Mouse (Mus musculus) cerebellum, adult 2 months (tissue): ENCODE data around the gene Dbt. TPM values are rescaled to one million over a fixed set of nuclear protein-coding genes. Genes with fewer than 3 reads are reported as not detected.

Experiments used
- DNase-seq, 2 experiments: peaks; one replicate each; pipeline ENCODE4 v3.0.0; 2021
- H3K27ac ChIP-seq: fragments of 200-500 bp; 2 replicates; pipeline ENCODE4 v1.5.1; 2012; ENCODE audit warnings: low read length, control low read depth, inconsistent platforms; ENCODE audit not compliant: insufficient read depth
- H3K27me3 ChIP-seq: fragments of 200-500 bp; 2 replicates; pipeline ENCODE4 v1.6.1; 2012; ENCODE audit warnings: inconsistent platforms, mild to moderate bottlenecking, low read length, moderate library complexity; ENCODE audit not compliant: control insufficient read depth, insufficient read depth
- H3K4me1 ChIP-seq: fragments of 200-500 bp; 2 replicates; pipeline ENCODE4 v1.6.1; 2011; ENCODE audit warnings: low read length; ENCODE audit not compliant: control insufficient read depth, insufficient read depth
- H3K4me3 ChIP-seq: fragments of 200-500 bp; replicated peaks from 2 replicates; pipeline ENCODE3; 2011; ENCODE audit warnings: mild to moderate bottlenecking, low read depth, low read length, control low read depth; ENCODE audit not compliant: insufficient read depth
- CTCF ChIP-seq: fragments of 200-500 bp; IDR thresholded peaks from 2 replicates; pipeline ENCODE4 v1.5.1; 2011; ENCODE audit warnings: low read depth, mild to moderate bottlenecking, control low read depth, low read length, moderate library complexity, borderline replicate concordance; ENCODE audit not compliant: insufficient read depth
- POLR2A ChIP-seq: fragments of 200-500 bp; IDR thresholded peaks from 2 replicates; pipeline ENCODE4 v1.6.1; 2011; ENCODE audit warnings: low read length, control low read depth, borderline replicate concordance; ENCODE audit not compliant: insufficient read depth
- WGBS: fragments of 180-500 bp; shearing (Covaris S2); methylation state at CpG from one replicate; pipeline ENCODE4 v1.1.7; 2018; 5-methylcytosine and 5-hydroxymethylcytosine counted together
- polyA plus RNA-seq: library from polyadenylated mRNA; depleted of rRNA; stranded (reverse); fragments of >200 nt; gene quantifications from 2 replicates; pipeline ENCODE4 v1.2.3, GENCODE M21; 2012; rRNA removed

Gene Dbt
- polyA plus RNA-seq, 1 experiment, result 15.5 TPM

- H3K4me1 ChIP-seq, result no peaks in the 10 kb centered on the region
- no peak overlapping the region for H3K4me3 ChIP-seq
- H3K27me3 ChIP-seq, result no peaks in the 10 kb centered on the region
- DNase-seq, result no peak
- no peak for TF ChIP-seq CTCF
- H3K27ac ChIP-seq, result no peak overlapping the region
- 97% methylated on average over 9 of the region's 9 CpGs for WGBS
Measured at GRCm38 (mm10) chr3:116582201-116582600, 69.3 kb downstream of the Dbt start.

- TF ChIP-seq POLR2A (no peak), CTCF (no peak)
- no peak for DNase-seq
- 2% methylated on average over 22 of the region's 22 CpGs for WGBS
- Histone ChIP-seq H3K4me1 (no peaks in the 10 kb centered on the region), H3K4me3 (peak overlapping the region; percentile 76), H3K27me3 (no peaks in the 10 kb centered on the region), H3K27ac (peak overlapping the region; percentile 14)
Measured at GRCm38 (mm10) chr3:116594076-116594727, 81.3 kb downstream of the Dbt start.

- WGBS, result under 1% methylated on average over 65 of the region's 65 CpGs
- Histone ChIP-seq H3K27me3 (no peaks in the 10 kb centered on the region), H3K4me3 (peak within 1 kb of the TSS; percentile 76), H3K27ac (peak within 1 kb of the TSS; percentile 14), H3K4me1 (no peaks in the 10 kb centered on the region)
- TF ChIP-seq POLR2A (peak; percentile 53; the same call in 1 of the 2 replicates), CTCF (no peak)
- peak; percentile 97 to 99 for DNase-seq
Measured at GRCm38 (mm10) chr3:116594728-116595602, 82.1 kb downstream of the Dbt start, which contains the start of gene Sass6. TSS of gene Sass6 (plus strand) at chr3:116594982.

GRCm38 (mm10) chr3:116595603-116595991 is 82.7 kb downstream of the Dbt start:
- TF ChIP-seq POLR2A (no peak), CTCF (no peak)
- no peak for DNase-seq
- Histone ChIP-seq H3K4me3 (peak overlapping the region; percentile 76), H3K27me3 (no peaks in the 10 kb centered on the region), H3K27ac (no peak overlapping the region), H3K4me1 (no peaks in the 10 kb centered on the region)
- 7% methylated on average over 10 of the region's 10 CpGs for WGBS

Other genes with a start within 250 kb of the Dbt start
- gene Cdc14a, start 89.0 kb upstream of the Dbt start, polyA plus RNA-seq, result 2.6 and 3.0 TPM in 2 replicates
- gene Rtca, start 4.9 kb upstream of the Dbt start, polyA plus RNA-seq, result 92.6 and 102 TPM in 2 replicates
- 0.11 and 0.21 TPM in 2 replicates for gene Lrrc39, start 49.9 kb downstream of the Dbt start, polyA plus RNA-seq
- gene Sass6, start 81.9 kb downstream of the Dbt start, polyA plus RNA-seq, result 8.6 and 9.7 TPM in 2 replicates
- gene Trmt13, start 101.5 kb downstream of the Dbt start, polyA plus RNA-seq, result 20.6 and 22.9 TPM in 2 replicates
- 45.2 and 47.2 TPM in 2 replicates for gene Mfsd14a, start 149.6 kb downstream of the Dbt start, polyA plus RNA-seq
- not detected in 2 replicates for gene Gm43191, start 168.2 kb downstream of the Dbt start, polyA plus RNA-seq
- gene Slc35a3, start 199.8 kb downstream of the Dbt start, polyA plus RNA-seq, result 14.4 and 16.2 TPM in 2 replicates